Mouse (Mus musculus): ENCODE measurements at regions not wholly inside any gene's neighbourhood (a gene's known extent, or its start where the extent isn't known, plus 50 kb on each side); places are given as distances from the start of the nearest gene placed in this dataset.

- no peak for TF ChIP-seq CTCF (IDR thresholded peaks at IDR 0.05)
- DNase-seq (ENCODE audit: extremely low spot score in 1 of 2, low spot score in 2 of 2), result no peak
- intact Hi-C loops (cut with DNase I), result no loop called here
- no peak overlapping the region for H3K4me3 ChIP-seq
- H3K27ac ChIP-seq, result no peak overlapping the region
Measured at GRCm38 (mm10) chr2:67180962-67181361, 232.6 kb upstream of the Gm21830 start.

DNA sequence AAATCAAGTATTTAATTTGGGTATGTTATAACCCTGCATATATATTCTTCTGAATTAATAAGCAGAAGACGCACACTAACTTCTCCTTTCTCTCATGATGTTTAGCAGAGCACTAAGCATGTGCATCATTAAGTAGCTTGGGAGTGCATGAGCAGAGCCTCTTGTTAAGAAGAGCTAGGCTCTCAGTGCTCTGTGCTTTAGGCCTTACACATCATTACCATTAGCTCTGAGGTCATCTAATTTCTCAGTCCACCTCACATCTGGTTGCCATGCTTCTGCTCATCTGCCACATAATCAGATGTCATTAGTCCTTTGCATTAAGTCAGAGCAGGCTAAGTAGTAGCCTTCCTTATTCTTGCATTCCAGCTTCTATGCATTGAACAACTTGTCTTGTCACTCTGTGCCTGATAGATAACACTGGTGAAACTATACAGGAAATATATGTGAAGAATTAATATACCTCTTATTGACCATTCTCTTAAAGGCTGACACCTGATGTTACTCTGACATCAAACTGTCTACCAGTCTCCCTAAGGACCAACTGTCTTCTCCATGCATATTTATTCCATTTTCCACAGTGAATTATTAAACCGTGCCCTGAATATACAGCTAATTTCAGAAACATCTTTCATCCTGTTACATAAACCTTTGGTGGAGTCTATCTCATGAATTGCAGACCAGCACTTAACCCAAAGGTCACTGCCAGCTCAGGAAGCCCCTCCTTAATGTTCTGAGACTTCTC is 192.3 kb upstream of the Gm21830 start:
- no peak overlapping the region for H3K4me3 ChIP-seq
- H3K27ac ChIP-seq, result no peak overlapping the region
- no peak for TF ChIP-seq CTCF (IDR thresholded peaks at IDR 0.05)
- no peak for DNase-seq (ENCODE audit: extremely low spot score in 1 of 2, low spot score in 2 of 2)
- intact Hi-C loops (cut with DNase I), result no loop called here

DNA sequence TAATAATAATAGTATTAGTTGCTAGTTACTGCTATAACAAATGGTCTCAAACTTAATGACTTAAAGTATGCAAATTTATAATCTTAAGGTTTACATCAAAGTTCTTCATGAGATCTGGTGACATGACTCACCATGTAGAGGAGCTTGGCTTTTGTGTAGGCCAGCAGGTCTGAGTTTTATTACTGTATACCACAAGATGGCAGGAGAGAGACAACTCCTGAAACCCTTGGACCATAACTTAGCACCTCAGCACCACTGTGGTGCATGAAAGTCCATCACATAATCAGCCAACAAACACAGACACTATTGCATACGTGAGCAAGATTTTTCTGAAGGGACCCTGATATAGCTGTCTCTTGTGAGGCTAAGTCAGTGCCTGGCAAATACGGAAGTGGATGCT is 187.2 kb upstream of the Gm21830 start:
- H3K27ac ChIP-seq, result no peak overlapping the region
- no peak overlapping the region for H3K4me3 ChIP-seq
- intact Hi-C loops (cut with DNase I), result loop anchor here (5.0 kb wide), 2 partner anchors 251 to 1126 kb away; no protein-coding TSS in a partner anchor
- no peak for DNase-seq (ENCODE audit: extremely low spot score in 1 of 2, low spot score in 2 of 2)
- peak; percentile 53 for TF ChIP-seq CTCF (IDR thresholded peaks at IDR 0.05)

GRCm38 (mm10) chr2:67257455-67257854 is 156.1 kb upstream of the Gm21830 start:
- intact Hi-C loops (cut with DNase I), result no loop called here
- DNase-seq (ENCODE audit: extremely low spot score in 1 of 2, low spot score in 2 of 2), result no peak
- Histone ChIP-seq H3K27ac (no peak overlapping the region), H3K4me3 (no peak overlapping the region)
- TF ChIP-seq CTCF (IDR thresholded peaks at IDR 0.05), result no peak
